Mouse (Mus musculus): ENCODE results near the gene Man1c1. TPM values are rescaled to one million over a fixed set of nuclear protein-coding genes. Genes with fewer than 3 reads are reported as not detected.

Gene Man1c1
- polyA plus RNA-seq, 1 experiment from 2014 or later: 4.7 TPM

DNA sequence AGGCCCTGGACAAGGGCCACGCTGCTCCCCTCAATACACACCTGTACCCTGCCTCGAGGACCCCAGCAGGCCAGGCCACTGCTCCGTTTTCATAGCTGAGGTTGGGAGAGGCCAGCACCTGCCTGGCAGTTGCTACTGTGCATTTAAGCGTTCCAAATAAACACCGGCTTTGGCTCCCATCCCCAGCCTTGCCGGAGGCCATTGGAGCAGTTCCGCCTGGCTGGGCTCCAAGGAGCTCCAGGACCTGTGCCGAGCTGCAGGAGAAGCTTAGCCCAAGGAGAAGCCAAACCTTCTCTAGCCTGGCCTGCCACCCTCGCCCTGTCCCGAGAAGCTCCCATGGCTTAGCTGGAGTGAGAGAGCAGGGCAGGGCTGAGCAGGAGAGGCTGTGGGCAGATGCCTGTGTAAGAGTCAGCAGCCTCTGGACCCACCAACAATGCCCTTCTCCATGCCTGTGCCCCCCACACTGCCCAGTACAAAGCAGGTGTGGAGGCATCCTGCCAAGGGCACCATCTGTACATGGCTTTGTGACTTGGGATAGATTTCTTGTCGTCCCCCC lies 112.5 kb downstream of the Man1c1 start:
- Histone ChIP-seq H3K9me3 (no peaks in the 10 kb centered on the region), H3K27ac (peak overlapping the region; percentile 38; the same call in 1 of the 2 replicates), H3K36me3 (no peaks in the 10 kb centered on the region), H3K4me3 (no peak overlapping the region), H3K27me3 (no peaks in the 10 kb centered on the region), H3K4me1 (peaks cover 31% of the 10 kb centered on the region), H3K4me2 (no peak overlapping the region), H3K9ac (no peak overlapping the region)
- ATAC-seq (ENCODE audit: insufficient number of reproducible peaks, low FRiP score, low TSS enrichment, low read depth): peak; percentile 42; the same call in 1 of the 2 replicates
- WGBS: 25% methylated on average over 11 of the region's 11 CpGs

DNA sequence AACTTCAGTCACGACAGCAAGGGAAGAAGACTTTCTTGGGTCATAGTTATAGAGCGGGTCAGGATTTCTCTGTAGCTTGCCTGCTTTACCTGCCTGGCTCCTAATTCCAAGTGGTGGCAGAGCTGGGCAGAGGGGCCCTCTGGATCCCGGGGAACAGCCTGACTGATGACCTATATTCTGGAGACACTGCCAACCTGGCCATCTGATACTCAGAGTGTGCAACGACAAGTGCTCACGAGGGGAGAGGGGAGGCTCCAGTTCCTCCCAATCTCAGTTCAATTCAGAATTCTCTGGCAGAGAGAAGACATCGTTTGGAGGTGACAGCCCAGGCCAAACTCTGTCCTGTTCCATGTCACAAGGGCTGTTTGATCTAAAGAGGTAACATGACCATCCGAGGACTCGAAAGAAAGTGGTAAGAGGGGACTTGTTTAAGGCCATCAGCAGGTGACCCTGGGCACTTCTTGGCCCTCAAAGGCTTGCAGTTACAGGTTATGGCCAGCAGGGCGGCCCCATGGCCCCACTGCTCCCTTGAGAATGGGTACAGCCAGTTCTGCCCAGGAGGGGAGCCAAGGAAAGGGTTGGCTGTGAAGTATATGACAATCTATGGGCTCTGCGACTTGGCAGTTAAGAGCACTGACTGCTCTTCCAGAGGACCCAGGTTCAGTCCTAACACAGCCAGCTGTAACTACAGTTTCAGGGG lies 113.7 kb downstream of the Man1c1 start:
- Histone ChIP-seq H3K27me3 (no peaks in the 10 kb centered on the region), H3K36me3 (no peaks in the 10 kb centered on the region), H3K27ac (no peak overlapping the region), H3K4me3 (no peak overlapping the region), H3K4me1 (peaks cover 30% of the 10 kb centered on the region), H3K9ac (no peak overlapping the region), H3K9me3 (no peaks in the 10 kb centered on the region), H3K4me2 (no peak overlapping the region)
- ATAC-seq (ENCODE audit: insufficient number of reproducible peaks, low FRiP score, low TSS enrichment, low read depth): no peak
- WGBS: 78% methylated on average over 10 of the region's 10 CpGs

DNA sequence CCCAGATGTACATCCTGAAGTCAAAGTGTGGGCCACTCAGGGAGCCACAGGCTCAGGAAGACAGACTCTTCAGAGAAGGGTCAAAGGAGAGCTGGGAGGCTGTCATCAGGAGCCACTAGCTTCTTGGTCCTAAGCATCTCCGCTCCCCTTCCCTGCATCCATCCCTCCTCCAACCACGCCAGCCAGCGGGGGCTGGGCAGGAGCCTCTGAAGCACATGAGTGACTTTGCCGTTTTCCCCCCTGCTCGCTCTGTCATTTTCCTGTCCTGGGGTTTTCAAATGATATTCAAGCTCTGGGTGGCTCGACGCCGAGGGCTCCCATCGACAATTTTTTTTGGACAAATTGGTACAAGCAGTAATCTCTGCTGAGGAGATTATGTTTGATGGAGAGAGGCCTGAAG lies 114.3 kb downstream of the Man1c1 start:
- WGBS: 88% methylated on average over 9 of the region's 9 CpGs
- ATAC-seq (ENCODE audit: insufficient number of reproducible peaks, low FRiP score, low TSS enrichment, low read depth): no peak
- no peak overlapping the region for H3K27ac ChIP-seq
- no peaks in the 10 kb centered on the region for H3K27me3 ChIP-seq
- no peaks in the 10 kb centered on the region for H3K36me3 ChIP-seq
- no peak overlapping the region for H3K4me3 ChIP-seq
- no peak overlapping the region for H3K9ac ChIP-seq
- H3K4me2 ChIP-seq: no peak overlapping the region
- H3K9me3 ChIP-seq: no peaks in the 10 kb centered on the region
- H3K4me1 ChIP-seq: peaks cover 30% of the 10 kb centered on the region

DNA sequence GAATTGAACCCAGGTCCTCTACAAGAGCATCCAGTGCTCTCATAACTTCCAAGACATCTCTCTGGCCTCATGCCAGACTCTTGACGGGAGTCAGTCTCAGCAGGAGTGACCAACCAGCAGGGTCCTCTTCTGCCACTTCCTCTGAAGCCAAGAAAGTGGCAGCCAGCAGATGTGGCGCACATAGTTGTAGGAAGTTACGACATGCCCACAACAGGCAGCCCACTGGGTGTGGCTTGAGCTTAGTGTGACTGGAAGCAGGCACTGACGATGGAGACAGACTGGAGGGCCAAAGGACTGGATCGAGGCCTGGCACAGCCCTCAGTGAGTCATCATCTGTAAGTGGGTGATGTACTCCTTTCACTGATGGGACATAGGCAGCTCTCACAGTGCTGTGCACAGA lies 115.1 kb downstream of the Man1c1 start:
- H3K27me3 ChIP-seq: no peaks in the 10 kb centered on the region
- H3K9me3 ChIP-seq: no peaks in the 10 kb centered on the region
- no peak overlapping the region for H3K4me2 ChIP-seq
- H3K36me3 ChIP-seq: no peaks in the 10 kb centered on the region
- no peak overlapping the region for H3K27ac ChIP-seq
- 71% methylated on average over 5 of the region's 5 CpGs for WGBS
- H3K4me1 ChIP-seq: peaks cover 30% of the 10 kb centered on the region
- ATAC-seq (ENCODE audit: insufficient number of reproducible peaks, low FRiP score, low TSS enrichment, low read depth): no peak
- H3K4me3 ChIP-seq: no peak overlapping the region
- H3K9ac ChIP-seq: no peak overlapping the region

DNA sequence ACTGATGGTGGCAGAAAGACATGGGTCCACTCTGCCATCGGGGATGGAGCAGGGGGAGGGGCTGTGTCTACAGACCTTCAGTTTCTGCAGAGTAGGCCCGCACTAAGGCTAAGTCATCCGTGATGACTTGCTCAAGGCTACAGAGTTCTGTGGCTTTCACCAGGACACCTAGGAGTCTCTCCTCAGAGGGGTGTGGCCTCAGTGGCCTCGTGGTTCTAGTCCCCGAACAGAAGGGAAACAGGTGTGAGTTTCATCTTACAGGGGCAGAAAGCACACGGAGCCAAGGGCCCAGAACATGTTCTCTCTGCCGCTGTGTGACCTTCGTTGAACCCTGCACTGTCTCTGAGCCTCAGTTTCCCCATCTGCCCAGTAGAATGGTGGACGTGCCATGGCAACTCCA lies 115.8 kb downstream of the Man1c1 start:
- Histone ChIP-seq H3K9me3 (no peaks in the 10 kb centered on the region), H3K27ac (no peak overlapping the region), H3K36me3 (no peaks in the 10 kb centered on the region), H3K4me2 (no peak overlapping the region), H3K4me1 (peaks cover 30% of the 10 kb centered on the region), H3K4me3 (no peak overlapping the region), H3K9ac (no peak overlapping the region), H3K27me3 (no peaks in the 10 kb centered on the region)
- ATAC-seq (ENCODE audit: insufficient number of reproducible peaks, low FRiP score, low TSS enrichment, low read depth): no peak
- WGBS: 81% methylated on average over 9 of the region's 9 CpGs

DNA sequence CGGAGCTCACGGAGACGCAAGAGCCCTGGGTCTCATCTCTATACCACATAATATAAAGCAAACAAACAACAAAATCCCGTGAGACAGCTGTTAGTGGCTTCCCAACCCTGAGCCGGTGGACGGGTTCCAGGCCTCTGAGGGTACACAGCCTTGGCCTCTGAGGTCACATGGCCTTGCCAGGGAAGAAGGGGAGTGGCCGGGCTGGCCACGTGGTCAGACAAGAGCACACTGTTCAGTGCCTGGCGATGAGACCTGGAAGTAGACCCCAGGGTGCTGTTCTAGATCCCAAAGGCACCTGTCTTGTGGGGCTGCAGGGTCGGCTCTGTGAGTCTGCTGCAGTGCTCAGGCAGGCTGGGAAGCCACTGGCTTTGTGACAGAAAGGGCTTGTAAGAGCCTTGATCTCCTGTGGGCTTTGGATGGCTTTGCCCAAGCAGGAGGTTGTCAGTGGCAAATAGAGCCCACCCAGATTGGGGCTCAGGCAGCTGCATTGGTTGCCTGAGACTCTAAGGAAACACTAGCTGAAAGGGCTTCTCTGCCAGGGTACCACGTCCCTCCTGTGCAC lies 116.4 kb downstream of the Man1c1 start:
- 67% methylated on average over 11 of the region's 11 CpGs for WGBS
- ATAC-seq (ENCODE audit: insufficient number of reproducible peaks, low FRiP score, low TSS enrichment, low read depth): no peak
- peaks cover 25% of the 10 kb centered on the region for H3K4me1 ChIP-seq
- H3K9me3 ChIP-seq: no peaks in the 10 kb centered on the region
- no peak overlapping the region for H3K4me2 ChIP-seq
- no peaks in the 10 kb centered on the region for H3K36me3 ChIP-seq
- H3K4me3 ChIP-seq: no peak overlapping the region
- no peak overlapping the region for H3K9ac ChIP-seq
- no peaks in the 10 kb centered on the region for H3K27me3 ChIP-seq
- H3K27ac ChIP-seq: no peak overlapping the region

DNA sequence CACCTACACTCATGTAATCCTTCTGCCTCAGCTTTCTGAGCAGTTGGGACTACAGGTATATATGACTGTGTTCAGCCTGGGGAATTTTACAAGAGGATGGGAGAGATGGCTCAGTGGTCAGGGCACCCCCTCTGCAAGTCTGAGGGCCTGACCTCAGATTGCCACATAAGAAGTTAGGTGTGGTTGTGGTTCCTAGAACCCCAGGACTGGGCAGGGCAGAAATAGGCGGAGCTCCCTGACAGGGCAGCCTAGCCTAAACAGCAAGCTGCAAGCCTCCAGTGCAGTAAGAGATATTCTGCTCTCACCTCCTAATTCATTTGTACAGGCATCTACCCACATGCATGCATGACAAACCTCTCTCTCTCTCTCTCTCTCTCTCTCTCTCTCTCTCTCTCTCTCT lies 117.5 kb downstream of the Man1c1 start:
- no peak for ATAC-seq (ENCODE audit: insufficient number of reproducible peaks, low FRiP score, low TSS enrichment, low read depth)
- Histone ChIP-seq H3K27me3 (no peaks in the 10 kb centered on the region), H3K36me3 (no peaks in the 10 kb centered on the region), H3K4me1 (peaks cover 18% of the 10 kb centered on the region), H3K9ac (no peak overlapping the region), H3K4me2 (no peak overlapping the region), H3K27ac (no peak overlapping the region), H3K4me3 (no peak overlapping the region), H3K9me3 (no peaks in the 10 kb centered on the region)
- WGBS: 81% methylated on average over 1 of the region's 1 CpGs

DNA sequence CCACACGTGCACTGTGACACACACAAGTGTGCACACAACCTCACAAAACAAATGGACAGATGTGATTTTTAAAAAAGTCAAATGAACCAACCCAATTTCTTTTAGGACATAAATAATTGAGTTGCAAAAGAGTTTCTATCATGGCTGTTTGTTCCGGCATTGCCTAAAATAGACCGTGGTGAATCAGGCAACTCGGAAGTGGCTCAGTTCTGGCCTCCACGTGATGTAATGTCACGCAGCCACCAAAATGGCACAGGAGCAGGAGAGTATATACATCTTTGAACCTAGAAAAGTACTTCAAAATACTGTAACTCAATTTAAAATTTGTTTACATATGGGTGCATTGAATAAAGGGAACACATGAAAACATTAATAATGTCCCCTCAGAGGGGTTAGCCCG lies 118.0 kb downstream of the Man1c1 start:
- H3K4me1 ChIP-seq: peaks cover 17% of the 10 kb centered on the region
- WGBS: 75% methylated on average over 7 of the region's 7 CpGs
- H3K27me3 ChIP-seq: no peaks in the 10 kb centered on the region
- H3K36me3 ChIP-seq: no peaks in the 10 kb centered on the region
- H3K9me3 ChIP-seq: no peaks in the 10 kb centered on the region
- no peak overlapping the region for H3K27ac ChIP-seq
- no peak overlapping the region for H3K4me2 ChIP-seq
- no peak overlapping the region for H3K9ac ChIP-seq
- ATAC-seq (ENCODE audit: insufficient number of reproducible peaks, low FRiP score, low TSS enrichment, low read depth): no peak
- H3K4me3 ChIP-seq: no peak overlapping the region

DNA sequence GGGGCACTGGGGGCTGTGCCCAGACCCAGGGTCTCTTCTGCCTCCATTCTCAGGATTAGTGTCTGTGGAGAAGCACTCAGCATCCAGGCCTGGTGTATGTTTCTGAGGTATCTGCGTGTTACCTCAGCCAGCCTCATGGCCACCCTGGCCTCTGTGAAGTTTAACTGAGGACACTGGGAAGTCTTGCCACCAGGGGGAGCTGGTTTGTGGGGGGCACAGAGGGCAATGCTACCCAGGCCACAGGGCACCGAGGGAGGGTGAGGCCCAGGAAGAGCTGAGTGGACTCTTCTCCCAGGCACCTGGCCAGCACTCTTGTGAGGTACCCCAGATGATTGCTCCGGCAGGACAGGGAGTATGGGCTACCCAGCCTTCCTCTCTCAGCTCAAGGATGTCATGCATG lies 120.6 kb downstream of the Man1c1 start:
- no peak for ATAC-seq (ENCODE audit: insufficient number of reproducible peaks, low FRiP score, low TSS enrichment, low read depth)
- H3K4me3 ChIP-seq: no peak overlapping the region
- H3K27me3 ChIP-seq: no peaks in the 10 kb centered on the region
- WGBS: 75% methylated on average over 3 of the region's 3 CpGs
- no peaks in the 10 kb centered on the region for H3K9me3 ChIP-seq
- no peak overlapping the region for H3K27ac ChIP-seq
- peaks cover 37% of the 10 kb centered on the region for H3K4me1 ChIP-seq
- H3K4me2 ChIP-seq: no peak overlapping the region
- H3K9ac ChIP-seq: no peak overlapping the region
- H3K36me3 ChIP-seq: no peaks in the 10 kb centered on the region

DNA sequence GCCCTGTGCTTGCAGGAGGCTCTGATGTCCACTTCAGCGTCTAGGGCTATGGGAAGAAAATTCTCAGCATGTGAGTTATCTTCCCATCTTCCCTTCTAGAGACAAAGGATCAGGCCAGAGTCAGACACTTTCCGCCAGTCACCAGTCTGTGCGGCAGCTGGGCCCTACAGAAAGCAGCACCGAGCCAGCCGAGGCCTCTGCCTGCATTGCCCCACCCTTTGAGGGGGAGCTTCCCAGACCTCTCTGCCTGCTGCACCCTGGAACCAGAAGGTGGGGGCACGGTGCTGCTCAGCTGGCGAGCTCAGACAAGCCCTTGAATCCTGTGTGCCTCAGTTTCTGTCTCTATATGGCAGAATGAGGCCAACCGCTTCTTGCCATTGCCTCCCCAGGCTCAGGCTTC lies 122.7 kb downstream of the Man1c1 start:
- ATAC-seq (ENCODE audit: insufficient number of reproducible peaks, low FRiP score, low TSS enrichment, low read depth): no peak
- 53% methylated on average over 8 of the region's 8 CpGs for WGBS
- Histone ChIP-seq H3K27me3 (no peaks in the 10 kb centered on the region), H3K9me3 (no peaks in the 10 kb centered on the region), H3K9ac (0 out of 2 replicates have a peak overlapping the region, but pooled peaks have one; percentile 2), H3K4me1 (peaks cover 35% of the 10 kb centered on the region), H3K36me3 (no peaks in the 10 kb centered on the region), H3K4me3 (no peak overlapping the region), H3K4me2 (no peak overlapping the region), H3K27ac (0 out of 2 replicates have a peak overlapping the region, but pooled peaks have one; percentile 3)

DNA sequence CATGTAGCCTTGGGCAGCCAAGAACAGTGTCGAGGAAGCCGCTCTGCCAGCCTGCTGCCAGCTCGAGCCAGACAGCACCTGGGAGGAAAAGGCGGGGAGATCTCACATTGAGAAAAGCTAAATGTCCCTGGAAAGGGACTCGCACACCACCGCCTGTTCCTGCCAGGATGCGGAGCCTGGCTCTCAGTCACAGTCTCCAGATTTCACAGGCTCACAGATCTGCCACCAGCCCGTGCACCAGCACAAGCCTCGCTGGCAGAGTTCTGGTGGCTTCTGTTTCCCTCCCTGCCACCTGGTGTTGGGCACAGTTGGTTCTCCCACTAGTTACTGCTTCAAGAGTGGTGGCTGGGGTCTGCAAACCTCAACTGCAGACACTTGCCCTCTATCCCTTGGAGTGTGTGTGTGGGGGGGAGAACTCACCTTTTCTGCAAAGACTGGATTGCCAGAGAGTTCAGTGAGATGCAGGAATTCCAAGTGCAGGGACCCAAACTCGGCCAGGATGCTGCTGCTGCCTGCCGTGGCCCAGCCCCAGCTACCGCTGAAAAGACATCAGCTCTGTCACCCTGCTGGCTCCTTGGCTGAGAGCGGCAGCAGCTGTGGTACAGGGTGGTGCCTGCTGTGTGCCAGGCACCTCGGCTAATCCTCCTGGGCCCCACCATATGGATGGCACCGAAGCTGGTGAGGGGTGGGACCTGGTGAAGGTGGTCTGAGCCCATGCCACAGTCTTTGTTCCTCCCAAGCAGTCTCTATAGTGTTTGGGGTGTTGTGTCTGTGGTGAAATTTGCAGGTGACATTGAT lies 123.5 kb downstream of the Man1c1 start:
- Histone ChIP-seq H3K4me2 (no peak overlapping the region), H3K4me3 (no peak overlapping the region), H3K9ac (0 out of 2 replicates have a peak overlapping the region, but pooled peaks have one; percentile 2), H3K9me3 (no peaks in the 10 kb centered on the region), H3K4me1 (peaks cover 35% of the 10 kb centered on the region), H3K27me3 (no peaks in the 10 kb centered on the region), H3K36me3 (no peaks in the 10 kb centered on the region), H3K27ac (no peak overlapping the region)
- WGBS: 66% methylated on average over 15 of the region's 15 CpGs
- ATAC-seq (ENCODE audit: insufficient number of reproducible peaks, low FRiP score, low TSS enrichment, low read depth): no peak

DNA sequence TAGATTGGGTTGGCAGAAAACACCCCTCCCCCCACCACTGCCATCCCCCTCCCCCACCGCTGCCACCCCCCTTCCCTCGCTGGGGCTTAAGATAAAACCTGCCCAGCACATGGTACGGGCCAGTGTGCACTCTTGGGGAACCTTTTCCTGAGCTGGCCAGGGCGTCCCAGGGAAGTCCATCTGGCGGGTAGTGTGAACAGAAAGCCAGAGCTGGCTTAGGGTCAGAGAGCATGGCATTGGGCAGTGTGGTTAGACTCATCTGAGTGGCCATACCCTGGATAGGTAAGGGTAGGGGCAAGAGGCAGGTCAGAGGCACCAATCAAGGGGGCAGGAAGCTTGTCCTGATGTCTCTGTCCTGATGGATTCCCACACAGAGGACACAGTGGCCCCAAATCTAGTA lies 124.5 kb downstream of the Man1c1 start:
- ATAC-seq (ENCODE audit: insufficient number of reproducible peaks, low FRiP score, low TSS enrichment, low read depth): no peak
- Histone ChIP-seq H3K36me3 (no peaks in the 10 kb centered on the region), H3K4me2 (peak overlapping the region; percentile 31), H3K27ac (no peak overlapping the region), H3K4me3 (no peak overlapping the region), H3K27me3 (no peaks in the 10 kb centered on the region), H3K9ac (no peak overlapping the region), H3K9me3 (no peaks in the 10 kb centered on the region), H3K4me1 (peaks cover 35% of the 10 kb centered on the region)
- WGBS: 10% methylated on average over 5 of the region's 5 CpGs
